Mouse (Mus musculus): ENCODE results near the gene Fbxo3. TPM values are rescaled to one million over a fixed set of nuclear protein-coding genes. Genes with fewer than 3 reads are reported as not detected.
"Not testable (repeated sequence)": the region's sequence is repeated elsewhere in the genome, so short reads cannot be mapped to it uniquely, and the experiment has no call there.

The Fbxo3 gene
- polyA plus RNA-seq, 1 experiment from 2014 or later, result 35.6 TPM

DNA sequence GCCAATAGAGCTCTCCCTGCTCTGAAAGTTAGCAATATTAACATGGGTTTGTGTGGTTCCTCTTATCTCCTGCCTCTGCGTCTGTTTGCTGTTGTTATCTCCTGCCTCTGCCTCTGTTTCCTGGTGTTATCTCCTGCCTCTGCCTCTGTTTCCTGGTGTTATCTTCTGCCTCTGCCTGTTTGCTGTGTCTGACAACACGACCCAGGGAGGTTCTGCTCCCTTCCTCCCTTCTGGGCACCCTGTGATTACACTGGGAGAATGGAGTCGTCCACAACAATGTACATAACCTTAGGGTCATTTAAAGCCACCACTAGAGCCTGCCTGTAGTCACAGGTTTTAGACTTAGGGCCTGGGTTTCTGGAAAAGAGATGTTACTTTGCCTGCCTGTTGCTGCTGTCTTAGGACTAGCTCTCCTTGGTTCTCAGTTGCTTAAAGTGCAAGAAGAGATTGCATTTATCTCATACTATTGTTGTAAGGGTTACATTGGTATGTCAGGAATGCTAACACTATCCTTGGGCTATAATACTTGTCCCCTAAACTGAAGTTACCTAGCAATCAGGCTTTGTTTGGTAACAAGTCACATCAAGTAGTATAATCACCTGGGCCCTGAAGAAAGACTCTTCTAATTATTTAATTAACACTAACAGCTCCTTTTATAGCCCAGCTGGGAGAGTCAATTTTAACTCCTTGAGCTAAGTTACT is 71.2 kb downstream of the Fbxo3 start:
- H3K4me3 ChIP-seq (ENCODE audit: low read depth, low read length), result no peak overlapping the region
- H3K4me2 ChIP-seq (replicated peaks; ENCODE audit: low read depth), result no peak overlapping the region
- H3K27ac ChIP-seq (ENCODE audit: low read depth, low read length), result no peak overlapping the region
- ATAC-seq, result no peak
- H3K9me3 ChIP-seq (ENCODE audit: control insufficient read depth), result no peaks in the 10 kb centered on the region
- no peak overlapping the region for H3K9ac ChIP-seq (ENCODE audit: low read depth, low read length)
- no peaks in the 10 kb centered on the region for H3K36me3 ChIP-seq (ENCODE audit: control insufficient read depth, insufficient read depth)
- peaks cover 5% of the 10 kb centered on the region; the same call in 1 of the 2 replicates for H3K4me1 ChIP-seq (replicated peaks; ENCODE audit: control insufficient read depth, insufficient read depth, low read length)
- no peak for TF ChIP-seq CTCF (IDR thresholded peaks at IDR 0.05; ENCODE audit: low read depth)
- no peaks in the 10 kb centered on the region for H3K27me3 ChIP-seq (replicated peaks; ENCODE audit: control insufficient read depth, insufficient read depth, low read length)
- 11% methylated on average over 3 of the region's 3 CpGs for WGBS

DNA sequence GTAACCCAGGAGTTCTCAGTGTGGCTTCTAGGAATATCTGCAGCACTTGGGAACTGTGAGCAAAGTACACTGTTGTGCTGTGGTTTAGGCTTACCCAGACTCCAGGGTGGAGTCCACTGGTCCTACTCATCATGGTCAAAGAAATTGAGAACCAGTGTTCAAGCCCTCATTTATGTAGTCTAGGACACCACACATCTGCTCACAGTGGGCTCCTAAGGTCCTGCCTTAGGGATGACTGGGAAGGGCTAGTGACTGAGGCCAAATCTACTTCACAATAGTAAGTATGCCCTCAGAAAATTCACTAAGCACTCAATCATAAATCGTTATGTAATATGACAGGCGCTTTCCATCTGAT is 71.7 kb downstream of the Fbxo3 start:
- no peaks in the 10 kb centered on the region for H3K9me3 ChIP-seq (ENCODE audit: control insufficient read depth)
- no peak overlapping the region for H3K27ac ChIP-seq (ENCODE audit: low read depth, low read length)
- H3K4me2 ChIP-seq (replicated peaks; ENCODE audit: low read depth), result no peak overlapping the region
- no peak for TF ChIP-seq CTCF (IDR thresholded peaks at IDR 0.05; ENCODE audit: low read depth)
- H3K4me1 ChIP-seq (replicated peaks; ENCODE audit: control insufficient read depth, insufficient read depth, low read length), result peaks cover 5% of the 10 kb centered on the region; the same call in 1 of the 2 replicates
- ATAC-seq, result no peak
- H3K36me3 ChIP-seq (ENCODE audit: control insufficient read depth, insufficient read depth), result no peaks in the 10 kb centered on the region
- no peaks in the 10 kb centered on the region for H3K27me3 ChIP-seq (replicated peaks; ENCODE audit: control insufficient read depth, insufficient read depth, low read length)
- no peak overlapping the region for H3K9ac ChIP-seq (ENCODE audit: low read depth, low read length)
- no peak overlapping the region for H3K4me3 ChIP-seq (ENCODE audit: low read depth, low read length)
- 98% methylated on average over 2 of the region's 2 CpGs for WGBS

DNA sequence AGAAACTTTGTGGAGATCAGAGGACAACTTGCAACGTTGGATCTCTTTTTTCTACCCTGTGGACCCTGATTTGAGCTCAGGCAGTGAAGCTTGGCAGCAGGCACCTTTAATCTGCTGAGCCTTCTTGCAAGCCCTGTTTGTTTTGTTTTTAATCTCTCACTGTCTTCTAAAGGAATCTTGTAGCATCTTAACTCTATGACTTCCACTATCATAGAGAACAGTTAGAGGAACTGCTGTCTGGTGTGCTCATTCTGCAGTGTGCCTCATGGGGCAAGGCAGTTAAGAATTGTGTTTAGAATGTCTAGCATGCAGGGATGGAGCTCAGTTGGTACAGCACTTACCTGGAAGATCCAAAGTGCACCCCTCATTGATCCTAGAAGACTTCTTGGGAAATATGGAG is 72.4 kb downstream of the Fbxo3 start:
- Histone ChIP-seq H3K9me3 (ENCODE audit: control insufficient read depth) (no peaks in the 10 kb centered on the region), H3K4me1 (replicated peaks; ENCODE audit: control insufficient read depth, insufficient read depth, low read length) (peaks cover 5% of the 10 kb centered on the region; the same call in 1 of the 2 replicates), H3K27me3 (replicated peaks; ENCODE audit: control insufficient read depth, insufficient read depth, low read length) (no peaks in the 10 kb centered on the region), H3K27ac (ENCODE audit: low read depth, low read length) (no peak overlapping the region), H3K9ac (ENCODE audit: low read depth, low read length) (no peak overlapping the region), H3K4me2 (replicated peaks; ENCODE audit: low read depth) (no peak overlapping the region), H3K36me3 (ENCODE audit: control insufficient read depth, insufficient read depth) (no peaks in the 10 kb centered on the region), H3K4me3 (ENCODE audit: low read depth, low read length) (no peak overlapping the region)
- ATAC-seq, result no peak
- TF ChIP-seq CTCF (IDR thresholded peaks at IDR 0.05; ENCODE audit: low read depth), result no peak
- 80% methylated on average over 1 of the region's 1 CpGs for WGBS

DNA sequence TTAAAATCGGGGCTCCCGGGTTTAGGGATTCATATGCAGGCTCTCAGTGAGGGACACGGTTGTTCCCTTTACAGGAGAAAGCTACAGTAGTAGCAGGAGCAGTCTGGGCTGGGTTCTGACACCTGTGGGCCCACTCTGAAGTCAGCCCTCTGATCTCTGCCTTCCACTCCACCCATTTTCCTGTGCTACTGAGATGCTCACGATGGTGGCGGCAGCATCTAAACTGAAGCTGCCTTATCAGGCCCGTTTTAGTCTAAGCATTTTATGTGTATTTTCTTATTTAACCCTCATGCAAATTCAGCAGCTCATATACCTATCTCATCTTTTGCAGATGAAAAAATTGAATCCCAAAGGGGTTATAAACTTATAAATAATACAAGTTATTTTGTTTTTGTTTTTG is 77.3 kb downstream of the Fbxo3 start:
- H3K27ac ChIP-seq (ENCODE audit: low read depth, low read length), result no peak overlapping the region
- no peak overlapping the region for H3K4me3 ChIP-seq (ENCODE audit: low read depth, low read length)
- WGBS, result 89% methylated on average over 6 of the region's 6 CpGs
- H3K9ac ChIP-seq (ENCODE audit: low read depth, low read length), result no peak overlapping the region
- no peak for ATAC-seq
- H3K27me3 ChIP-seq (replicated peaks; ENCODE audit: control insufficient read depth, insufficient read depth, low read length), result no peaks in the 10 kb centered on the region
- no peaks in the 10 kb centered on the region for H3K36me3 ChIP-seq (ENCODE audit: control insufficient read depth, insufficient read depth)
- no peak overlapping the region for H3K4me2 ChIP-seq (replicated peaks; ENCODE audit: low read depth)
- H3K9me3 ChIP-seq (ENCODE audit: control insufficient read depth), result no peaks in the 10 kb centered on the region
- no peak for TF ChIP-seq CTCF (IDR thresholded peaks at IDR 0.05; ENCODE audit: low read depth)
- peaks cover 3% of the 10 kb centered on the region; the same call in 1 of the 2 replicates for H3K4me1 ChIP-seq (replicated peaks; ENCODE audit: control insufficient read depth, insufficient read depth, low read length)

DNA sequence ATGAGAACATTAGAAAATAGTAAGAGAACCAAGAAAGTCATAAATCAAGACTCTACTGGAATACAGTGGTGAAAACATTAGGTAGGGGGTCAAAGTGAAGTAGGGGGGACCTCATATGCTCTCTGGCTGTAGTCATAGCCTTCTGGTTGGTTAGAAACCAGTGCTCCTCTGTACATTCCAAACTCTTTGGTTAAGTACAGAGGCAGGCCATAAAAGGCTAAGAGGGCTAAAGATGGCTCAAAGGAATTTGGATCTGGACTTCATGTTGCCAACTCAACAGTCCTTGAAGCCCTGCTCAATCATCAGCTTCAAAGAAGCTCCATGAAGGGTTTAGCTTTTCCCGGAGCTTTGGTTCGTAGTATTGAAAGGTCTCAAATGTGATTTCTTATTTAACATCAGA is 81.5 kb downstream of the Fbxo3 start:
- not testable (repeated sequence) for H3K9me3 ChIP-seq (ENCODE audit: control insufficient read depth); H3K4me2 ChIP-seq (replicated peaks; ENCODE audit: low read depth); ATAC-seq; H3K4me3 ChIP-seq (ENCODE audit: low read depth, low read length); H3K36me3 ChIP-seq (ENCODE audit: control insufficient read depth, insufficient read depth); H3K27ac ChIP-seq (ENCODE audit: low read depth, low read length); H3K4me1 ChIP-seq (replicated peaks; ENCODE audit: control insufficient read depth, insufficient read depth, low read length); H3K9ac ChIP-seq (ENCODE audit: low read depth, low read length); H3K27me3 ChIP-seq (replicated peaks; ENCODE audit: control insufficient read depth, insufficient read depth, low read length)
- WGBS, result 74% methylated on average over 2 of the region's 2 CpGs

DNA sequence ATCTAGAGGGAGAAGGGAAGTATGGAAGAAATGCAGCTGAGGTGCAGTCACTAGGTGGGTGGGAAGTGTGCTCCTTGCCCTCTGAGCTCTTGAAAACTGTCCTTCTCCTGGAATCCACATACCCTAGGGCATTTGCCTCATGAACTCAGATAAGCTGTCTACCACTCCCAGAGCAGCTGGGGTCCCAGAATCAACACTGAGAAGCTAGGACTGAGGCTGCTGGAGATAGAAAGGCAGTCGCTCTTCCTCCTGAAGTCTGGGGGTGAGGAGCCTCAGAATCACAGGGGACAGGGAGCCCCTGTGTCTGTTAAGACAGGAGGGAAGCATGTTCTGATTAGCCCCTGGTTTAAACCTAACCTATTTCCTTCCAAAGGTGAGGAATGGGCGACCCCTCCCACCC is 82.0 kb downstream of the Fbxo3 start:
- WGBS, result 57% methylated on average over 2 of the region's 2 CpGs
- Histone ChIP-seq H3K9ac (ENCODE audit: low read depth, low read length) (no peak overlapping the region), H3K4me1 (replicated peaks; ENCODE audit: control insufficient read depth, insufficient read depth, low read length) (peaks cover 3% of the 10 kb centered on the region; the same call in 1 of the 2 replicates), H3K4me2 (replicated peaks; ENCODE audit: low read depth) (no peak overlapping the region), H3K4me3 (ENCODE audit: low read depth, low read length) (no peak overlapping the region), H3K36me3 (ENCODE audit: control insufficient read depth, insufficient read depth) (peaks cover 3% of the 10 kb centered on the region; the same call in 1 of the 2 replicates), H3K27ac (ENCODE audit: low read depth, low read length) (no peak overlapping the region), H3K27me3 (replicated peaks; ENCODE audit: control insufficient read depth, insufficient read depth, low read length) (no peaks in the 10 kb centered on the region), H3K9me3 (ENCODE audit: control insufficient read depth) (no peaks in the 10 kb centered on the region)
- no peak for ATAC-seq
- no peak for TF ChIP-seq CTCF (IDR thresholded peaks at IDR 0.05; ENCODE audit: low read depth)
